Mouse (Mus musculus) kidney, postnatal 0 days (tissue): Measurements from ENCODE around the gene Cyp2b10. TPM values are rescaled to one million over a fixed set of nuclear protein-coding genes. Genes with fewer than 3 reads are reported as not detected.

Experiments used
- ATAC-seq: fragments of 200-750 bp; cut with Nextera tagmentation; replicated peaks from 2 replicates; pipeline ENCODE4 v1.8.0; 2017; ENCODE audit warnings: low read depth, moderate number of reproducible peaks, moderate TSS enrichment, moderate library complexity; ENCODE audit not compliant: low FRiP score
- DNase-seq: peaks from one replicate; pipeline ENCODE4 v3.0.0-alpha.2; 2016; ENCODE audit warnings: low spot score
- H3K27ac ChIP-seq: fragments of 300-500 bp; sonication (generic); 2 replicates; pipeline ENCODE4 v1.5.1; 2014; ENCODE audit warnings: mild to moderate bottlenecking
- H3K27me3 ChIP-seq: fragments of 300-500 bp; sonication (generic); 2 replicates; pipeline ENCODE4 v1.6.1; 2014; ENCODE audit warnings: low read length, mixed read lengths; ENCODE audit not compliant: insufficient read depth
- H3K36me3 ChIP-seq: fragments of 300-500 bp; sonication (generic); 2 replicates; pipeline ENCODE4 v1.6.1; 2014; ENCODE audit warnings: low read length, mixed read lengths; ENCODE audit not compliant: insufficient read depth
- H3K4me1 ChIP-seq: fragments of 300-500 bp; sonication (generic); replicated peaks from 2 replicates; pipeline ENCODE4 v1.6.1; 2014; ENCODE audit warnings: antibody characterized with exemption, low read length, mixed read lengths; ENCODE audit not compliant: insufficient read depth
- H3K4me2 ChIP-seq: fragments of 300-500 bp; sonication (generic); 2 replicates; pipeline ENCODE4 v1.6.1; 2014; ENCODE audit warnings: mild to moderate bottlenecking, low read length, moderate library complexity, mixed read lengths
- H3K4me3 ChIP-seq: fragments of 300-500 bp; sonication (generic); replicated peaks from 2 replicates; pipeline ENCODE4 v1.5.1; 2014; ENCODE audit warnings: low read depth, low read length
- H3K9ac ChIP-seq: fragments of 300-500 bp; sonication (generic); 2 replicates; pipeline ENCODE4 v1.6.1; 2014; ENCODE audit warnings: low read depth, low read length
- H3K9me3 ChIP-seq: fragments of 300-500 bp; sonication (generic); replicated peaks from 2 replicates; pipeline ENCODE4 v1.6.1; 2016; ENCODE audit warnings: low read length, inconsistent platforms, mixed read lengths
- CTCF ChIP-seq: IDR thresholded peaks from 2 replicates; pipeline ENCODE4 v1.5.1; 2016; ENCODE audit warnings: antibody characterized with exemption, low read depth, mild to moderate bottlenecking, moderate library complexity
- WGBS: fragments of 180-500 bp; shearing (Covaris S2); extraction: QIAGEN DNeasy Blood & Tissue Kit; methylation state at CpG from one replicate; pipeline ENCODE4 v1.1.7; 2014; 5-methylcytosine and 5-hydroxymethylcytosine counted together
- polyA plus RNA-seq: library from polyadenylated mRNA; unstranded; fragments of >200 nt; fragmentation: Nextera tagmentation; extraction: Ambion mirVana; gene quantifications from 2 replicates; pipeline ENCODE4 v1.2.1, GENCODE M21; 2015

Gene Cyp2b10
- not detected in 2 replicates for polyA plus RNA-seq

- no peak within 1 kb of the TSS for H3K27ac ChIP-seq
- 76% methylated on average over 6 of the region's 6 CpGs for WGBS
- H3K9me3 ChIP-seq = no peaks in the 10 kb centered on the region
- H3K4me3 ChIP-seq = no peak within 1 kb of the TSS
- DNase-seq (no peak), ATAC-seq (no peak)
- H3K4me1 ChIP-seq = no peaks in the 10 kb centered on the region
- no peak within 1 kb of the TSS for H3K9ac ChIP-seq
- H3K27me3 ChIP-seq = no peaks in the 10 kb centered on the region
- TF ChIP-seq CTCF = no peak
- H3K4me2 ChIP-seq = no peak within 1 kb of the TSS
- H3K36me3 ChIP-seq = no peaks in the 10 kb centered on the region
Measured at GRCm38 (mm10) chr7:25897411-25897810, at the start of gene Cyp2b10. Gene Cyp2b10 (plus strand): TSS chr7:25897620.

- H3K36me3 ChIP-seq = no peaks in the 10 kb centered on the region
- peak; percentile 86 for TF ChIP-seq CTCF
- no peaks in the 10 kb centered on the region for H3K27me3 ChIP-seq
- peak overlapping the region; percentile 52 for H3K4me2 ChIP-seq
- WGBS = 11% methylated on average over 13 of the region's 13 CpGs
- H3K4me3 ChIP-seq = peak overlapping the region; percentile 42
- H3K27ac ChIP-seq = peak overlapping the region; percentile 42; the same call in 1 of the 2 replicates
- no peaks in the 10 kb centered on the region for H3K4me1 ChIP-seq
- ATAC-seq = peak; percentile 84
- H3K9me3 ChIP-seq = no peaks in the 10 kb centered on the region
- DNase-seq = peak; percentile 95
- peak overlapping the region; percentile 50 for H3K9ac ChIP-seq
Measured at GRCm38 (mm10) chr7:25847722-25848443, 49.5 kb upstream of the Cyp2b10 start.

DNA sequence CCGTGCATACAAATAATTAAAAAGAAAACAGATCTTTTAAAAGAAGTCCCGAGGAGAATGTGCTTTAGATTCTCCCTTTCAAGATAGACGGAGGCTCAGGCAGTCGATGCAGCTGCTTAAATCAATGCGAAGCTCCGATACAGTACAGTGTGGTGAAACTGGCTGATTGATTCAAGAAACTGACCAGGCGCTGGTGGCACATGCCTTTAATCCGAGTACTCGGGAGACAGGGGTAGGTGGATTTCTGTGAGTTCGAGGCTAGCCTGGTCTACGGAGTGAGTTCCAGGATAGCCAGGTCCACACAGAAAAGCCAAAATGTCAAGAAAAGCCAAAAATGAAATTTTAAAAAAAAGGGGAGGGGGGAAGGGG is 49.0 kb upstream of the Cyp2b10 start:
- no peak for TF ChIP-seq CTCF
- ATAC-seq = peak; percentile 49; the same call in 1 of the 2 replicates
- Histone ChIP-seq H3K9me3 (no peaks in the 10 kb centered on the region), H3K27me3 (no peaks in the 10 kb centered on the region), H3K36me3 (no peaks in the 10 kb centered on the region), H3K4me3 (peak overlapping the region; percentile 42), H3K4me1 (no peaks in the 10 kb centered on the region), H3K4me2 (peak overlapping the region; percentile 52), H3K27ac (peak overlapping the region; percentile 42; the same call in 1 of the 2 replicates), H3K9ac (peak overlapping the region; percentile 50)
- no peak for DNase-seq
- 23% methylated on average over 11 of the region's 11 CpGs for WGBS

DNA sequence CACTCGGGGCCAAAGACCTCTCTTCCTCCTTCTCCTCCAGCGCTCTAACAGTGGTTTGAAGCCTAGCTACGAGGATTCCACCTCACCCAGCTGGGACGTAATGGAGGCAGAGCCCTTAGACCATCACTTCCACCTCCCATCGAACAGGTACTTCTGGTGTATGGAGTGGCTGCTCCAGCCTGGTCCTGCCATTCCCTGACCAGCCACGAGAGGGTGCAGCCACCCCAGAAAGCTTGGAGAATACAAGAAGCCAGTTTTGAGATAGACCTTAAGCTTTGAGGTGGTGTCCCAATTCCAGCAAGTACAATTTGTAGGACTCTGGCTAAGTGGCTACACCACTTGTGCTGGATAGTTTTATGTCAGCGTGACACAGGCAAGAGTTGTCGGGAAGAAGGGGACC is 42.3 kb upstream of the Cyp2b10 start:
- peak; percentile 65 for DNase-seq
- no peak; the same call in 1 of the 2 replicates for ATAC-seq
- H3K27ac ChIP-seq = no peak overlapping the region
- TF ChIP-seq CTCF = peak; percentile 86
- H3K36me3 ChIP-seq = no peaks in the 10 kb centered on the region
- no peaks in the 10 kb centered on the region for H3K9me3 ChIP-seq
- H3K27me3 ChIP-seq = no peaks in the 10 kb centered on the region
- H3K4me1 ChIP-seq = no peaks in the 10 kb centered on the region
- H3K4me2 ChIP-seq = no peak overlapping the region
- 40% methylated on average over 8 of the region's 8 CpGs for WGBS
- no peak overlapping the region for H3K4me3 ChIP-seq
- H3K9ac ChIP-seq = no peak overlapping the region

- DNase-seq = peak; percentile 49
- Histone ChIP-seq H3K27me3 (no peaks in the 10 kb centered on the region), H3K36me3 (no peaks in the 10 kb centered on the region), H3K27ac (no peak overlapping the region), H3K4me2 (peak overlapping the region; percentile 30), H3K9me3 (no peaks in the 10 kb centered on the region), H3K9ac (no peak overlapping the region), H3K4me3 (no peak overlapping the region), H3K4me1 (no peaks in the 10 kb centered on the region)
- TF ChIP-seq CTCF = peak; percentile 49; the same call in 1 of the 2 replicates
- WGBS = 29% methylated on average over 9 of the region's 9 CpGs
- 0 out of 2 replicates have a peak, but pooled peaks have one; percentile 36 for ATAC-seq
Measured at GRCm38 (mm10) chr7:25859962-25860870, 37.2 kb upstream of the Cyp2b10 start.

- no peak for ATAC-seq
Measured at GRCm38 (mm10) chr7:25862365-25862764, 35.1 kb upstream of the Cyp2b10 start.

More at GRCm38 (mm10) chr7:25862365-25862764, 35.1 kb upstream of the Cyp2b10 start:
- no peaks in the 10 kb centered on the region for H3K9me3 ChIP-seq
- 57% methylated on average over 2 of the region's 2 CpGs for WGBS
- H3K27ac ChIP-seq = no peak overlapping the region
- H3K36me3 ChIP-seq = no peaks in the 10 kb centered on the region
- H3K4me3 ChIP-seq = no peak overlapping the region
- H3K9ac ChIP-seq = no peak overlapping the region
- DNase-seq = no peak
- no peak for TF ChIP-seq CTCF
- H3K27me3 ChIP-seq = no peaks in the 10 kb centered on the region
- H3K4me1 ChIP-seq = no peaks in the 10 kb centered on the region
- no peak overlapping the region for H3K4me2 ChIP-seq
